Mouse (Mus musculus): Measurements from ENCODE around the gene Hist1h2bj. TPM values are rescaled to one million over a fixed set of nuclear protein-coding genes. Genes with fewer than 3 reads are reported as not detected.

Hist1h2bj gene
- 212 and 356 TPM in 2 replicates for total RNA-seq (2017)

DNA sequence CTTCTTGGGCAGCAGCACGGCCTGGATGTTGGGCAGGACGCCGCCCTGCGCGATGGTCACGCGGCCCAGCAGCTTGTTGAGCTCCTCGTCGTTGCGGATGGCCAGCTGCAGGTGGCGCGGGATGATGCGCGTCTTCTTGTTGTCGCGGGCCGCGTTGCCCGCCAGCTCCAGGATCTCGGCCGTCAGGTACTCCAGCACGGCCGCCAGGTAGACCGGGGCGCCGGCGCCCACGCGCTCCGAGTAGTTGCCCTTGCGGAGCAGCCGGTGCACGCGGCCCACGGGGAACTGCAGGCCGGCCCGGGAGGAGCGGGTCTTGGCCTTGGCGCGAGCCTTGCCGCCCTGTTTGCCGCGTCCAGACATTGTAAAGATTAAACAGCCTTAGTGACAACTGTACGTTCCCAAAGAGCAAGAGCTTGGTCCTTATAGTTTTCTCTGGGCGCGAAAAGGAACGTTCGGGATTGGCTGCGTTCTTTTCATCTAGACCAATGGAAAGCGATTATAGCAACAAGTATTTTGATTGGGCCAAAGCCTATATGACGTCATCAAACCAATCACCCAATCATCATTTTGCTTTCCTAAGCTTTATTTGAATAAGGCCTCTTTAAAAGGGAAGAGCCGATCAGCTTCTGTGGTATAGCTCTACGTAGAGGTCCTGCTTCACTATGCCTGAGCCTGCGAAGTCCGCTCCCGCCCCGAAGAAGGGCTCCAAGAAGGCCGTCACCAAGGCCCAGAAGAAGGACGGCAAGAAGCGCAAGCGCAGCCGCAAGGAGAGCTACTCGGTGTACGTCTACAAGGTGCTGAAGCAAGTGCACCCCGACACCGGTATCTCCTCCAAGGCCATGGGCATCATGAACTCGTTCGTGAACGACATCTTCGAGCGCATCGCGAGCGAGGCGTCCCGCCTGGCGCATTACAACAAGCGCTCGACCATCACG is at the start of gene Hist1h2bj, which contains the start of gene Hist1h2ag:
Hist1h2bj (plus strand) TSS at position 647 of the 935 bp plus-strand sequence.
Hist1h2ag (minus strand) TSS at position 377 of the 935 bp plus-strand sequence.
- peak; percentile 79 to 86 for ATAC-seq (replicated peaks in 1 of 2; ENCODE audit: insufficient read depth in 1 of 2, low FRiP score in 2 of 2, low TSS enrichment in 1 of 2, low read depth in 1 of 2, poor library complexity in 2 of 2, severe bottlenecking in 2 of 2)

DNA sequence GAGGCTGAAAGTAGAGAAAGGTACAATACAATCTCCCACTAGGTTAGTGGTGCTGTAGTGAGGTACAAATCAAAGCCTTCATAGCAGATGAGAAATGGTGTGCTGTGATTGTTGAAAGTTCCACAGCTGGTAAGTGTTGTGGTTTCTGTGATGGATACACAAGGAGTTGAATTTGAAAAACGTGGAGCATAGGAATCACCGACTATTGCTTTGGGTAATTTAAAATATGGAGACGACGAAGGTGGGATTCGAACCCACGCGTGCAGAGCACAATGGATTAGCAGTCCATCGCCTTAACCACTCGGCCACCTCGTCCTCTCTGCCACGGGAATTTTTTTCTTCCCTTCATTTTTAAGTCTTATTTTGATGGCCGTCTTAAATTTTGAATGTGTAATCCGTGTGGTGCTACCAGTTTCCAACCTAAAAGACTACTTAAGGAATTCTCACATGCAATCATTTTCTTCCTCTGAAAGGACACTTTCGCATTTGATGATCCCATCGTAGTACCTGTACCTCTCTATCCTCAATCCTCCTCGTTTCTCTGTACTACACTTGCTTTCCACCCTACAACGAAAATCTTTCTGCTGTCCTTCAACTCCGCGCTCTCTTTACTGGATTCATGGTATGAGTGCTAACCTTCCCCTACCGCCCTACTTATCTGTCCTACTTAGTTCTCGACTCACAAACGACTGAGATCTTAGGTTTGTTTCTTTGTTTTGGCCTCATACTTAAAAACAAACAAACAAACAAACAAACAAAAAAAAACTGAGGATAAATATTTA is 48.9 kb upstream of the Hist1h2bj start:
- ATAC-seq (replicated peaks in 1 of 2; ENCODE audit: insufficient read depth in 1 of 2, low FRiP score in 2 of 2, low TSS enrichment in 1 of 2, low read depth in 1 of 2, poor library complexity in 2 of 2, severe bottlenecking in 2 of 2) = no peak; a peak in 1 of 4 replicates

- ATAC-seq (replicated peaks in 1 of 2; ENCODE audit: insufficient read depth in 1 of 2, low FRiP score in 2 of 2, low TSS enrichment in 1 of 2, low read depth in 1 of 2, poor library complexity in 2 of 2, severe bottlenecking in 2 of 2) = no peak
Observed at GRCm38 (mm10) chr13:21994896-21995295, 48.1 kb upstream of the Hist1h2bj start.

DNA sequence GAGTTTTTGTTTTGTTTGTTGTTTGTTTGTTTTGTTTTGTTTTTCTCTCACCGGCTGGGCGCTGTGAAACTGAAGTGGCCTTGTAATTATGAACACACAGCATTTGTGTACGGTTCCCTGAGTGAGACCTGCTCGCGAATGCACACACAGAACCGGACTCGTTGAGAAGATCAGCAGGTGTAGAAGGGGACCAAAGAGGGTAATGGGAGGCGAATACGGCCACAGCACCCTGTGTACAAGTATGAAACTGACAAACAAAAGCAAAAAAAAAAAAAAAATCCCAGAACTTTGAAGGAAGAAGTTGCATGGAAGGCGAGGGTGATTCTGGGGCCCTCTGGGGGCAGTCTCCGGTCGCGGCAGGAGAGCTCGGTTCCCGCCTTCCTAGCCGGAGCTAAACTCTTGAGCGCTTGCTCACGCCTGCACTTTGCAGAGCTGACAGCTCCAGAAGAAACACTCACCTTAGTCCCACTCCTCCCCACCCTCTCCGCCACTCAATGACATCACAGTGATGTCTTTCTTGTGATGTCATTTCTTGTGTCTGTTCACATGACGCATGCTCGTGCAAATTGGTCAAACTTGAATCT is 47.6 kb upstream of the Hist1h2bj start:
- ATAC-seq (replicated peaks in 1 of 2; ENCODE audit: insufficient read depth in 1 of 2, low FRiP score in 2 of 2, low TSS enrichment in 1 of 2, low read depth in 1 of 2, poor library complexity in 2 of 2, severe bottlenecking in 2 of 2) = peak; percentile 63 to 64

DNA sequence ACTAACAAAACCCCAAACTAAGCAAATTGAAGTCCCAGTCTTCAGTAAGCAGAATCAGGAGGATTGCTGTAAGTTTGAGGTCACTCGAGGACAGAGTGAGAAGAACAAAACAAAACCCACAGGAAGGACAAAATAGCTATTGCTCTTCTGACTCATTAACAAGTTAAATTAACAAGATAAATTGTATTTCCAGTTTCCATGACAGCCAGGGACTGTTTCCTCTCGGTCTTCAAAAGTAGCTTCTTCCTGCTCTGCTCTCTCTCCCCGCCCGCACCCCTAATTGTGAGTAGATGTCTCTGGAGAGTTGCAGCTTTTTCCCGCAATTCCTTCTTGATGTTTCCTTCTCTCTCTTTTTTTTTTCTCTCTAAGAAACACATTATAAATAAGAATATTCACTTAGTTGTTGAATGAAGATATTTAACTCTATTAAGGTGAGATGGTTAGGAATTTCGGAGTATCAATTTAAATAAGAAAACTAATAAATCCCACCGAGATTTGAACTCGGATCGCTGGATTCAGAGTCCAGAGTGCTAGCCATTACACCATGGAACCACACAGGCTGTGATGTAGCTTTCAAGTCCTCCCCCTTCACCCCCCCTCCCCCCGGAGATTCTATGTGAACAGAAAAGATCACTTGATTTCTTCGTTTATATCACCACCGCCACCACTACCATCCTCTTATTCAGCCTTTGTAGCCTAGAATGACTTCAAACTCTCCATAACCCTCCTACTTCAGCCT is 46.7 kb upstream of the Hist1h2bj start:
- no peak for ATAC-seq (replicated peaks in 1 of 2; ENCODE audit: insufficient read depth in 1 of 2, low FRiP score in 2 of 2, low TSS enrichment in 1 of 2, low read depth in 1 of 2, poor library complexity in 2 of 2, severe bottlenecking in 2 of 2)

DNA sequence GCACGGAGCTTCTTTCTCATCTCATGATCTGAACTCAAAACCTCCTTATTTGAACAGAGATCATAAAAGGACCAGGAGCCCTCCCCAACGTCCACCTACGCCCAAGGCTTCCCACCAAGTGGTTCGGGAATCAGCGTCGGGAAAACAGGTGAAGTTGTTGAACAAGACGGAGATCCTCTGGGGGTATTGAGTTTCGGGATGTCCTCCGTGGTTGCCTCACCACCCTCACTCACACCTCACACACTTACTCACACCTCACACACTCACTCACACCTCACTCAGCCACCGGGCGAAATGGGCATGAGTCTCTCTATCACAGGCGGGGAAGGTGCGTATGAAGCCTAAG is 46.2 kb upstream of the Hist1h2bj start:
- ATAC-seq (replicated peaks in 1 of 2; ENCODE audit: insufficient read depth in 1 of 2, low FRiP score in 2 of 2, low TSS enrichment in 1 of 2, low read depth in 1 of 2, poor library complexity in 2 of 2, severe bottlenecking in 2 of 2) = no peak

- ATAC-seq (replicated peaks in 1 of 2; ENCODE audit: insufficient read depth in 1 of 2, low FRiP score in 2 of 2, low TSS enrichment in 1 of 2, low read depth in 1 of 2, poor library complexity in 2 of 2, severe bottlenecking in 2 of 2) = no peak
Observed at GRCm38 (mm10) chr13:21997201-21997820, 45.7 kb upstream of the Hist1h2bj start.

- ATAC-seq (replicated peaks in 1 of 2; ENCODE audit: insufficient read depth in 1 of 2, low FRiP score in 2 of 2, low TSS enrichment in 1 of 2, low read depth in 1 of 2, poor library complexity in 2 of 2, severe bottlenecking in 2 of 2) = no peak
Observed at GRCm38 (mm10) chr13:21997821-21998220, 45.2 kb upstream of the Hist1h2bj start.

GRCm38 (mm10) chr13:21998412-21998811 is 44.6 kb upstream of the Hist1h2bj start:
- no peak for ATAC-seq (replicated peaks in 1 of 2; ENCODE audit: insufficient read depth in 1 of 2, low FRiP score in 2 of 2, low TSS enrichment in 1 of 2, low read depth in 1 of 2, poor library complexity in 2 of 2, severe bottlenecking in 2 of 2)

DNA sequence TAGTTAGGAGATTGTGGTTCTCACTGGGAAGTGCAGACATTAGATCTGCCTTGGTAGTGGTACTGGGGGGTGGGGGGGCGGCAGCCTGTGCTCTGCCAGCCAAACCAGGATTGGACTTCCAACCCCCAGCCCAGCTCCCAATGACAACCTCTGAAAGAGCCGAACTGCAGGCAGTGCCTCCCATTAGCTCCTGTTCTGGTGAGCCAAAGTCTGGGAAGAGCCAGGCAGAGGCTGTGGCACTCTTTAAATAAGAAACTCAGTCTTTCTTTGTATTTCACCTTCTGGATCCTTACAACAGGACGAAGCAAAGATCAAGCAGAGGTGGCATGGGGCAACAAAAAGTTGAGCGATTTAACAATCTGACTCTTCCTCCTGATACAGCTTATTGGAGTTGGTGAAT is 43.9 kb upstream of the Hist1h2bj start:
- no peak for ATAC-seq (replicated peaks in 1 of 2; ENCODE audit: insufficient read depth in 1 of 2, low FRiP score in 2 of 2, low TSS enrichment in 1 of 2, low read depth in 1 of 2, poor library complexity in 2 of 2, severe bottlenecking in 2 of 2)

GRCm38 (mm10) chr13:22001346-22001745 is 41.7 kb upstream of the Hist1h2bj start:
- peak; percentile 33 to 60 for ATAC-seq (replicated peaks in 1 of 2; ENCODE audit: insufficient read depth in 1 of 2, low FRiP score in 2 of 2, low TSS enrichment in 1 of 2, low read depth in 1 of 2, poor library complexity in 2 of 2, severe bottlenecking in 2 of 2)

- ATAC-seq (replicated peaks in 1 of 2; ENCODE audit: insufficient read depth in 1 of 2, low FRiP score in 2 of 2, low TSS enrichment in 1 of 2, low read depth in 1 of 2, poor library complexity in 2 of 2, severe bottlenecking in 2 of 2) = peak; percentile 66 to 69
Observed at GRCm38 (mm10) chr13:22001823-22002222, 41.2 kb upstream of the Hist1h2bj start.

DNA sequence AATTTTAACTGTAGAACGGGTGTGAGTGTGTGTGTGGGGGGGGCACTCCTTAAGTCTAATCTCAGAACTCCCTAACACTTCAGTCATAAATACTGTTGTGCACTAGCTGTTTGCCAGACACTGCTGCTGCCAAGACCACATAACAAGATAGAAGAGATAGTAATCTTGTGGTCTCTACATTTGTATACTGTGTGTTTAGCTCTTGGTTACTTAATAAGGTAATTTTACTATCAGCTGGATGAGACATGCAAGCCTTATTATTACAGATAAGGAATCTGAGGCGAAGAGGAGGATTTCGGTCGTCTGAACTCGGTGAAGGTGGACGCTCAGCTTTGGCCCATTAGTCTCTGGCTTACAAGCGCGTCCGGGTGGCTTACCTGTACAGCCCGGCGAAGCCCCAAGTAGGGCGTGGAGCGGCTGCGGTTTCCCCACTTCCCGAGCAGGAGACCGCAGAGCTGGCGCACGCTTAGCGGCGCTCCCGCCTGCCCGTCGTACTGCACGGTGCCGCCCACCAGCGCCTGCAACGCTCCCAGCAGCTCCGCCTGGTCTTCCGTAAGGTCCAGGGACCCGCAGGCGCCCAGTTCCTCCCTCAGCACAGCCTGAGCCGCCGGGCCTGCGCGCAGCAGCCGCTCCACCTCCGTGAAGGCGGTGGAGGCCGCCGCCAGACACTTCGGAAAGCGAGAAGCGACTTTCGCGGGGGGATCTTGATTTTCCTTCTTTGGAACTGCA is 37.2 kb upstream of the Hist1h2bj start:
- ATAC-seq (replicated peaks in 1 of 2; ENCODE audit: insufficient read depth in 1 of 2, low FRiP score in 2 of 2, low TSS enrichment in 1 of 2, low read depth in 1 of 2, poor library complexity in 2 of 2, severe bottlenecking in 2 of 2) = peak; percentile 47 to 70; a peak in 3 of 4 replicates

GRCm38 (mm10) chr13:22006334-22007120 is 36.5 kb upstream of the Hist1h2bj start:
- ATAC-seq (replicated peaks in 1 of 2; ENCODE audit: insufficient read depth in 1 of 2, low FRiP score in 2 of 2, low TSS enrichment in 1 of 2, low read depth in 1 of 2, poor library complexity in 2 of 2, severe bottlenecking in 2 of 2) = peak; percentile 37 to 56; a peak in 2 of 4 replicates

GRCm38 (mm10) chr13:22007121-22007510 is 35.9 kb upstream of the Hist1h2bj start:
- ATAC-seq (replicated peaks in 1 of 2; ENCODE audit: insufficient read depth in 1 of 2, low FRiP score in 2 of 2, low TSS enrichment in 1 of 2, low read depth in 1 of 2, poor library complexity in 2 of 2, severe bottlenecking in 2 of 2) = no peak
